Mouse (Mus musculus): ENCODE data around the gene Dnase1l1. TPM values are rescaled to one million over a fixed set of nuclear protein-coding genes. Genes with fewer than 3 reads are reported as not detected.

The Dnase1l1 gene
- 10 to 100 TPM; 11.7 to 12.5 TPM for total RNA-seq (2021)

DNA sequence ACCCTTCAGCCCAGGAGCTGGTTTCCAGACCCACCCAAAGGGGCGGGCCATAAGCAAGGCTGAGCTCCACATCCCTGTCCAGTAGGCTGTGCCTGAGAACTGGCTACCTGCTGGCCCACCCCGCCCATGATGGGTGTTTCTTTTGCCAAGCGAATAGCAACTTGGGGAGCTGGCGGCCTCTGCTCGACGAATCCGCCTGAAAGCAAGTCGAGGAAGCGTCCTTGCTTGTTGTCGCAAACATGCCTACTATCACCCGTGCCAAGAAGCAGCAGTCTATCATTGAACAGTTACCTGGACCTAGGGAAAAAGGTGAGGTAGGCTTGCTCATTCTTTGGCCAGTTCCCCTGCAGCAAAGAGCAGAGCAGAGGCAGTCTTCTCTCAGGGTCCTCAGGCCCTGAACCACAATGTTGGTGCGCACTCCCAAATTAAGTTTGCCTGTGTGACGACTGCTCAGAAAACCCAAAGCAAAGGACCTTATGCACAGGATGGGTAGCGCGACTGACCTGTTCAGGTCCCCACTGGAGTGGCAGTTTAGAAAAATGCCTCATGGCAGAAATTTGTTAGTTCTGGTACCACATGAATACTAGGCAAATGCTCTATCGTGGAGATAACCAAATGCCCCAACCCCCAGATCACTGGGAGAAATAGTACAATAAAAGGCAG, at the start of gene Dnase1l1, which contains the start of gene Taz:
Gene Dnase1l1 (minus strand): TSS at position 606 of the 663 bp plus-strand sequence.
Gene Taz (plus strand): TSS at position 181 of the 663 bp plus-strand sequence.
- DNase-seq, result peak; percentile 76

DNA sequence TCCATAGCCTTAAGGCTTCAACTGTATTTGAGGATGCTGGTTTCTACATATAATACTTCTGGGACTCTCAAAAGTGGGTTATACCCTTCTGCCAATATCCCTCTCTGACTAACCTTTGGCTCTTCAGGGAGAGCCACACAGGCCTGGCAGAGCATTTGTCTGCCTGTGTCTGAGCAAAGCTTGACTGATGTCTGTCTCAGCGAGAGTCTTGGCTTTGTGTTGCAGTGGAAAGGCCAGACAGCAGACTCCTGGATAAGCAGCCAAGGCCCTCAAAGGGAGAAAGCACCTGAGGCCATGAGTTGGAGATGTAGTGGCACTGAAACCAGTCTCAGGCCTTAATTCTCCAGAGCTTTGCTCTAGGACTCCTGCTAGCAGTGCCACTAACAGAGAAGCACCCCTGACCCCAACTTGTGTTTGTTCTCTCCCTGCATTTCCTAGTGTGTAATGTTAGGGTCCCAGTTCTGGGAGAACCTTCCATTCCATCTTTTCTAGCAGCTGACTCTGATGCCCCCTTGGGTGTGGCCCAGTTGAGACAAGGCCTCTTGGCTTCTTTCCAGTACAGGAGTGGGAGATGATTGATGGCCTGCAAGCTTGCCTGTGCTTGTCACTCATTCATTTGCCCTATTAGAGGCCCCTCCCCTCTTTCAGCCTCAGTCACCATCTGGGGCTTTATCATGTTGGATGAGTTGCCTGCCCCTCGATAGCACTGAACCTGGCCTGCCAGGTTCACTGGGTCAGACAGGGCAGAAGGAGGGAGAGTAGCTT, 48.2 kb upstream of the Dnase1l1 start:
- no peak for DNase-seq

DNA sequence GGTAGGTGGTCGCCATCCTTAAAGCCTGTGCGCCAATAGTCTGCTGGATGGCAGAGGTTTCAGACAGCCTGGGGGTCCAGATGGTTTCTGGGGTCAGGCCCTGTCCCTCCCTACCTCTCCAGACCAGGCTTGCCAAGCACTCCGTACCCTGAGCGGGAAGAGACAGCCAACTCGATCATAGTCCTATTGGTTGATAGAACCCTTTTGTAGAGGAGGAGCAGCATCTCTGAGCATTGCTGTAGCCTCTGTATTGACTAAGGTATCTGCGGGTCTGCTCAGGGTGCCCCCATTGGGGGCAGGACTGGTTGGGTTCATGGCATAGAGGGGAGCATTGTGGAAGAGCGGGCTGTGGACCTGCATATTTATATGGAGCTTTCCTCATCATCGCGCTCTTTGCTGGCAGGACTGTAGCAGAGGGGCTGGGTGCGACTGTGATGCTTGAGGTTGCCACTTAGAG, 47.1 kb upstream of the Dnase1l1 start:
- DNase-seq, result no peak

DNA sequence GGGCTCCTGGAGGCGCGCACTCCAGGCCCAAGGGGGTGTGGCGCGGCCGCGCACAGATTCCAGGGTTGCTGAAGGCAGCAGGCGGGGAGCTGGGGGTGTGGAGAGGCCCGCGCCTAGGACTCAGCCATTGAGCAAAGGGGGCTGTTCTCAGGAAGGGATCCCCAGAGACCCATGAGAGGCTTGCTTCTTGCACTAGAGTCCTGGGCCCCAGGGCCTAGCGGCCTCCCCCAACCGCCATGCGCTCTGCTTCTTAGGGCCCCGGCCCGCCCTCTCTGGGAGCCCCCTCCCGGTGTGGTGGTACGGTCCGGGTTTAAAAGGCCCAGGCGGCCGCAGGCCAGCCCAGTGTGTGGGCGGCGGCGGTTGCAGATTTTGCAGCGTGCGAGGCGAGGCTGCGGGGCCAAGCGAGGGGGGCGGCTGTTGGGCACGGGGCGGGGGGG, 46.6 kb upstream of the Dnase1l1 start, which contains the start of gene Plxna3:
Gene Plxna3 (plus strand): TSS at position 342 of the 437 bp plus-strand sequence.
- DNase-seq, result peak; percentile 71

DNA sequence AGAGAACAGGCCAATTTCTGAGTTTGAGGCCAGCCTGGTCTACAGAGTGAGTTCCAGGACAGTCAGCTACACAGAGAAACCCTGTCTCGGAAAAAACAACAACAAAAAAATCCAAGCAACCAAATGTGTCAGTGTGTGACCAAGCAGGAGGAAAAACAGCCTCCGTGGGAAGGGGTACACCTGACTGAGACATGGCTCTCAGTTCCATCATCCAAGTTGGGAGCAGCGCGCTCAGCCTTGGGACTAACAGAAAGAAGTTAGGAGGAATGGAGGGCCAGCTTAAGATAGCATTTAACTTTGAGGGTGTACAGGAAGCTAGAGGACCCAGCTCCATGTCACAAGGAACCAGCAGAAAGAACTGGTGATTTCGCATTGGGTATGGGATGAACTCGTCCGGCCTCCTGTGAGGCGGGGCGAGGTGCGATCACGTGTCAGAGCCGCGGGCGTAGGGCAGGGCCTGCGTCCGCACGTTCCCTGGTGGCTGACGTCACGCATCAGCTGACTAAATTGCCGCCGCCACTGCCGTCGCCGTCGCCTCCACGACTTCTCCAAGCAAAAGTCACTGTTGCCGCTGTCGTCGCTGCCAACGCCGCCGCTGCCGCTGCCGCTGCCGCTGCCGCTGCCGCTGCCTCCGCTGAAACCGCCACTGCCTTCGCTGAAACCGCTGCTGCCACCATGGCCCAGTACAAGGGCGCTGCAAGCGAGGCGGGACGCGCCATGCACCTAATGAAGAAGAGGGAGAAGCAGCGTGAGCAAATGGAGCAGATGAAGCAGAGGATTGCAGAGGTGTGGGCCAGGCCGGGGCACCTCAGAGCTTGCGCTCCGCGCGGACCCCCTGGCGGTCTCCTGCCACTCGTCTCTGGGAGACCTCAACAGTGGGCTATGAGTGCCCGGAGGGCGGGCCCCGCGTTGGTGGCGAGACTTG, 30.7 kb upstream of the Dnase1l1 start, which contains the start of gene Fam50a:
Gene Fam50a (plus strand): TSS at position 494 of the 925 bp plus-strand sequence.
- peak; percentile 87 for DNase-seq

DNA sequence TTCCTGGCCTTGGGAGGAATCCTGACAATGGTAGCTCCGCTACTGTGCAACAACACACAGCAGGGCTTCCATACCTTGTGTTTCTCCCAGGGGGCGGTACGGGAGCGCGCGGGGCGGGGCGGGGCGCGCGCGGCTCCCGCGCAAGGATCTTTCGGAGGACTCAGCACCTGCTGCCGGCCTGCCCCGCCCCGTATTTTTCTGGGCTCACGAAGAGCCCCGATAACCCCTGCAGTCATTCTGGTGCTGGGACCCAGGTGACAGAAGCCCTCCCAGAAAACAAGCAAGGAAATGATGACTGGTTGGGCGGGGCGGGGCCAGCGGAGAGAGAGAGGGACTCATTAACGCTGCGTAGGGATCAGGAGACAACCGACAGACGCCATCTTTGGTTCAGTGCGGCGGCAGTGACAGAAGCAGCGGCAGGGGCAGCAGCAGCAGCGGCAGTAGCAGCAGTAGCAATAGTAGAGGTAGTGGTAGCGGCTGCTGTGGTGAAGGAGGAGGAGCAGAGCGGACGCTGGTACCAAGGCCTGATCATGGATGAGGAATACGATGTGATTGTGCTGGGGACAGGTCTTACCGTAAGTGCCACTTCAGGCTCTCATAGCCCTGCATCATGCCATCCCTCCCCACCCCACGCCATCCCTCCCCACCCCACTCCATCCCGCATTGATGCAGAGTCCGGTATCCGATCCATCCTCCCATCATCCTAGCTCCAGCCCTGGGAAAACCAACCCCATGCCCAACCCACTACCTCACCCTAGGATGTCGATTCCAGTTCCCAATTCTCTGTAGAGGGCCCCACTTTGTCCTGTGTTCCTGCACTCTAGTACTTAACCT, 22.9 kb upstream of the Dnase1l1 start, which contains the start of gene Gdi1:
Gene Gdi1 (plus strand): TSS at position 132 of the 834 bp plus-strand sequence.
- DNase-seq, result peak; percentile 75

DNA sequence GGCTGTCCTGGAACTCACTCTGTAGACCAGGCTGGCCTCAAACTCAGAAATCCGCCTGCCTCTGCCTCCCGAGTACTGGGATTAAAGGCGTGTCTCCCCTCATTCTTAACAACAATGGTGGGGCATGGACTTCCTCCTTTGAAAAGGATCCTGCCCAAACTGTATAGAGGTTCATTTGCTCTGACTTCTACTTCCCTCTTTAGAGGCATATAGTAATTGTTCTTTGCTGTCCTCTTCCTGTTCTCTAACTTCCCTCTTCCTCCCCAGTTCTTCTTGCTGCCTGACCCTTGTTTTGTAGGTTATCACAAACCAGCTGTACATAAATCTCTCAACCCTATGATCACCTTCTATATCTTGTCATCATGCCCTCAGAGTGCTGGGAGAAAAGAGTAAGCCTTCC, 17.6 kb upstream of the Dnase1l1 start:
- no peak for DNase-seq

DNA sequence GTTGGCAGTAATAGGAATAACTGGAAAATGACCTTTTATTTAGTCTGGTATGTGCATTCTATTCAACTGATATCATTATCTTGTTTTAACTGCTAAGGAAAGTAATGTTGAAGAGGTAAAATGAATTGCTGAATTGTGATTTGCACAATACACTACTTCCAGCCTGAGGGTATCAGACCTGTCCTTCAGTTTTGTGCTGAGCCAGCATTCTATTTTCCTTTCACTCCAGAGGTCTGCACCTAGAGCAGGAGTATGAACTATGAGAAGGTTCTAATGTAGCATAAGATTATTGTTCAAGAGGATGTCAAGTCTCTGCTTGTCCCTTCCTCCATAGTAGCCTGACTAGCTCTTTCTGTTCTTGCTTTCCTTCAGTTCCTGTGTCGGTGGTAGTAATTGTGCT, 16.2 kb upstream of the Dnase1l1 start:
- DNase-seq, result no peak

DNA sequence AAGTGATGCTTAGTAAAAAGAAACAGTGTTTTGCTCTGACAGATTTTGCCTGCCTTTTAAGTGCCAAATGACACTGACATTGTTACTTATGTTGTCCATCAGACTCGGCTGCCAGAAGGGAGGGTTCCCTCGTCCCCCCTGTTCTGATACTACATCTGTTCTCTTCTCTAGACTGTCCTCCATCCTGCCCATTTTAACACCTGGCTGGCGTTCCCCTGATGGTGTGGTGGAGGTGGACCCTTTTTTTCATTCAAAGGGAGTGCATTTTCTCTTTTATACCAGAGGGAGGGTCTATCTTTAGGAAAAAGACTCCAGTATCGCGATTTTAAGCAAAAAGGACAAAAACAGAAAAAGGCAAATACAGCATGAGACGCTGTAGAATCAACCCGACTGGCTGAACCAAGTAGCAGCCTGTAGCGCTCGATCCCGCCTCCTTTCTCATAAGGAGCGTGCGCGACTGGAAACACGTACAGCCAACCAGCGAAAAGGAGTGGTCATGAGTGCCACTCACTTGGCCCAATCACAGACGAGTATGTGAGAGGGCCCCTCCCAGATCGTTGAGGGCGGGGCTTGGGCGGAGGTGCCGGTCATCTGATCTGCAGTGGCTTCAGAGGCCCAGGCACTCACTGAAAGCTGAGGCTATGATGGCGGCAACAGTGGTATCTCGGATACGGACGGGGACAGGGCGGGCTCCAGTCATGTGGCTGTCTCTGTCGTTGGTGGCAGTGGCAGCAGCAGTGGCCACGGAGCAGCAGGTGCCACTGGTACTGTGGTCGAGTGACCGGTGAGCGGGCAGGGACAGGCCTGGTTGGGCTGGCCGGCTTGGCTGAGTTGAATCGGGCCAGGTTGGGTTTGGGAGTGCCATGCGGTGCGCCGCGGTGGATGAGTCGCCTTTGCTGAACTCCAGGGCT, 14.7 kb upstream of the Dnase1l1 start, which contains the start of gene Atp6ap1:
Gene Atp6ap1 (plus strand): TSS at position 560 of the 911 bp plus-strand sequence.
- DNase-seq, result peak; percentile 95

DNA sequence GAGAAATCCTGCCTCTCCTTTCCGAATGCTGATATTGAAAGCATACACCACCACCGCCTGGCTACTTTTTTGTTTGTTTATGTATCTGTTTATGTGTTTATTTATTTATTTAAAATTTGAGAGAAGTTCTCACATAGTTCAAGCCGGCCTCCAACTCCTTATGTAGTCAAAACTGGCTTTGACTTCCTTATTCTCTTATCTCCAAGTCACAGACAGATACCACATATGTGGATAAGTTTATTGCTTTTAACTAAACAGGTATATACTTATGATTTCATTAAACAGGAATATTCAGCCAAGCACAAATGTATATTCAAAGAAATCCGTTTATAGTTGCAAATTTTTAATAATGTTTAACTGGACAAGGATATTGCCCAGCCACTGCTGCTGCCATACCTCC, 11.3 kb upstream of the Dnase1l1 start:
- DNase-seq, result no peak

DNA sequence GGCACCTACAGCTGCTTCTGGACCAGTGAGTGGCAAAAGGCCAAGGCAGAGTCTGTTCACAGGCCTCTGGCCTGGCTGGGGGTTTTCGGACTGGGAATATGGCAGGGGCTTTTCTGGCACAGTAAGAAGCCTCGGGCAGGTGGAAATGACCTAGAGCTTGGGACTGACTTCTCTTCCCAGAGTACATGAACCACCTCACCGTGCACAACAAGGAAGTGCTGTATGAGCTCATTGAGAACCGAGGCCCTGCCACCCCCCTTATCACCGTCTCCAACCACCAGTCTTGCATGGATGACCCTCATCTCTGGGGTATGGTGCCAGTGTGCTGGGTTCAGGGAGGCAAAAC, 928 bp upstream of the Dnase1l1 start:
- no peak for DNase-seq

DNA sequence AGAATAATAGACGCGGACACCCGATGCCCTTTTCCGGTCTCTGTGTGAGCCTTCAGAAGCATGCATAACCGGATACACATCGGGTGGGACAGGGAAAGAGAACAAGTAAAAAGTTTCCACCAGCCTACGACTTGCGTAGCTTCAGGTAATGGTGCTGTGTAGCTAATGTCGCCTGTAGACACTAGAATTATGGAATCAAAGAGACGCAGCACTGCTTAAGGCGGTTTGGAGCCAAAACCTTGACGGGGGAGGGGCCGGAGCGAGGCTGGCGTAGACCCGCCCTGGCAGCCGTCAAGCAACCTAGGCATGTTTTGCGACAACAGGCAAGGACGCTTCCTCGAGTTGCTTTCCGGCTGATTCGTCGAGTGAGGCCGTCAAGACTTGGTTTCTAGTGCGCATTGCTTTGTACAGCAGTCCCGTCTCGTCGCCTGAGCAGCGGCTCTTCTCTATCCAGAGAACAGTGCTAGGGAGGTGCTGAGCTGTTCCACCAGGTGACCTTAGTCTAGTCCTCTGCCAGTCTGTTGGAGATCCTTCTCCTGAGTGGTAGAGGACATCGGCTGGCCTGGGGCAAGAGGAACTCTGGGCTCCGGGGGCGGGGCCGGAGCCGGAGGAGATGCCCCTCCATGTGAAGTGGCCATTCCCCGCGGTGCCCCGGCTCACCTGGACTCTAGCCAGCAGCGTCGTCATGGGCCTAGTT, 406 bp upstream of the Dnase1l1 start:
- peak; percentile 87 for DNase-seq

DNA sequence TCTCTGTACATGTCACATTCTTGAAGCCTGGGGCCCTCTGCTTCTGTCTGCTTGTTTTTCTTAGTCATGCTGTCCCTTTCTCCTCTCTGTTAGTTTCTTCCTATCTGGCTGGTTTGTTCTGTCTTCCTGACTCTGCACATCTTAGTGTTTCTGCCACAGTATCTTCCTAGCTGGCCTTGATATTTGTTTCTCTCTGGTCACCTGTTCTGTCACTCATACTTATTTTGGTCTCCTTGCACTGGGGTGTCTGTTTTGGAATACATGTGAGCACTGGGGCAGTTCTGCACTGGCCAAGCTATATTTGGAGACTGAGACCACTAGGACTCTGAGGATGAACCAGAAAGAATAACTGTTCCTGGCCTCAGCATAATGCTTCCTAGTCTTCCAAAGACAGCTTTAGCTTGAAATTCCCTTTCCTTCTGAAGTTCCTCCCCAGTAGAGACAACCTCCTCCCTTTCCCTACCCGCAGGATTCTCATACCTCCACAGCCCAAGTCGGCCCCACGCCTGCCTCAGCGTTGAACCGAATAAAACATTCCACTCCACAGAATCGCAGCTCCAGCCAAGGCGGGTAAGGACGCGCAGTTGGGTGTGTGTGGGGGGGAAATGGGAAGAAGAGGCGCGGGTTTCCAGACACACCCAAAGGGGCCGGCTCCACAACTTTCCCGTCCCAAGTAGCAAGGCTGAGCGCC, 951 bp downstream of the Dnase1l1 start:
- no peak for DNase-seq

DNA sequence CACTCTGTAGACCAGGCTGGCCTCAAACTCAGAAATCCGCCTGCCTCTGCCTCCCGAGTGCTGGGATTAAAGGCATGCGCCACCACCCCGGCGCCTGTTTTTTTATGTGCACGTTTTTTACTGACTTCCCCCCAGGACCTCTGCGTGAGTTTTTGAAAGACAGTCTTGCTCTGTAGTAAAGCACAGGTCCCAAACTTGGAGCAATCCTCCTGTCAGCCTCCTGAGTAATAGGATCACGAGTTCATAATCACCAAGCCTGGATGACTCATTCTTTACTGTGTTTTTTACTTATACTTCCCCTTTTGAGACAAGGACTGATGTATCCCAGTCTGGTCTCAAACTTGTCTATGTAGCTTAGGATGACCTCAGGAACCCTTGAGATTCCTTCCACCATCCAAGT, 4.2 kb downstream of the Dnase1l1 start:
- DNase-seq, result no peak

DNA sequence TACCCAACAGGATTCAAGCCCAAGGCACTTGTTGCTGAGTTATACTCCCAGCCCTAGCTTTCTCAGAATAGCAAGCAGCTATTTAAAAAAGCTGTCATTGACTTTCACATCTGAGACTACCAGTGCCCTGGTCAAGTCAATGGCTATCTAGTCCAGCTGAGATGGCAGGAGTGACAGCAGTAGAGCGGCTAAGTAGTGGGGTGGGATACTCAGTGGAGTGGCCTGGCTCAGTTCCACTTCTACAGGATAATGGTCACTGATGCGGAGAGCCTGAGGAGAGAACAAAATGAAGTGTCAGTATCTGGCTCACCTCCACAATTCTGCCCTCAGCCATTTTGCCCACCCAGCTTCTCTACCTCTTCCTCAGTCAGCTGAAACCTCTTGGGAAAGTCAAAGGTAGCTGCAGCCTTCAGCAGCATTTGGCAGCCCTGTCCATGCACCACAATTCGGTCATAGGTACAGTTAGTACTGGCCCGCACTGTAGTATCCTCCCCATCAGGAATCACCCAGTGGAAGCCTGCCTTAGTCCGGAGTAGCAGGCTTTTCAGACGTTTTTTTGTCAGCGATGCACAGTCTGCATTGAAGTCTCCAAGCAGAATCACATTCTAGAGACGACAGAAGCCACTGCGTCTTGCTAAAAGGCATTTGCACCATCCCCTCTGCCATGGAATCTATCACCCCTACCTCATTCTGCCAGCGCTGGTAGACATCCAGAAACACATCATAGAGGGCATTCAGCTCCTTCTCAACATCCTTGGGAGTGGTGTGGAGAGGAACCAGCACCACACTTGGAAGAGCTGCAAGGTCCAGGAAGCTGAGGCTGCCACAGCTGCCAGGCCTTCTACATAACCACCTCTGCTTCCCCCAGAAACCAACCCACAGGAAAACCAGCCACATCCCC, 8.5 kb downstream of the Dnase1l1 start:
- no peak for DNase-seq

DNA sequence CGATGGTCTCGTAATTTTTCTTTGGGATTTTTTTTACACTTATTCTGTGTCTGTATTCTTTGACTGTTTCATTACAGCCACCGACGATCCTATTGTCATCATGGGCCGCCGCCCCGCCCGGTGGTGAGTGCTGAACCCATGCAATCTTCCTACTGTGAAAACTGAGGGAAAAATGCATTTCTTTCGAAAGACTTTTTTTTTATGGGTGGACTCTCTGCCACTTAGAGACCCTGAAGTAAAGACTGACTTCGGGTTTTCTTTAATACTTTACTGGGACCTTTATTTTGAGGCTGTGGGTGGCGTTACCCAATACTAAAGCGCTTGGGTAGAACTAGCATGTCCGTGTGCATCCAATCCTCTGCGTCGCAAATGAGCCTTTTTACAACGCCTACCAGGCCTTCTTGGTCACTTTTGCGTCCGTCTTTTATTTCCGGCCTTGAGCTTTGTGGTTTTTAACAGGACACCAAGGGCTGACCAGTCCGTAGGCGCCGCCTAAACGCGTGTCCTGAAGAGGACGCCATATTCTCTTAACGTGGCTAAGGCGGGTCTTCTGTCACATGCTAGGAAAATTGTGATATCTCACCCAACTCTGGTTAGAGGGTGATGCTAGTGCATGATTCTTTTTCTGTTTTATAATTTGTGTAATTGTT, 11.1 kb downstream of the Dnase1l1 start:
- DNase-seq, result peak; percentile 46
